Mouse (Mus musculus): ENCODE results near the gene Pced1b. TPM values are rescaled to one million over a fixed set of nuclear protein-coding genes. Genes with fewer than 3 reads are reported as not detected.
"Not testable (repeated sequence)": the region's sequence is repeated elsewhere in the genome, so short reads cannot be mapped to it uniquely, and the experiment has no call there.

The Pced1b gene
- polyA plus RNA-seq, 1 experiment from 2014 or later: 3.3 TPM

GRCm38 (mm10) chr15:97374085-97374844 is 127.4 kb downstream of the Pced1b start:
- H3K79me2 ChIP-seq (ENCODE audit: inconsistent target): peaks cover 5% of the 10 kb centered on the region; the same call in 1 of the 2 replicates
- H3K36me3 ChIP-seq (ENCODE audit: inconsistent target): no peaks in the 10 kb centered on the region
- H3K27ac ChIP-seq: peak overlapping the region; percentile 75
- WGBS (ENCODE audit: missing documents): 77% methylated on average over 8 of the region's 8 CpGs
- H3K4me3 ChIP-seq (ENCODE audit: inconsistent target): peak overlapping the region; percentile 8; the same call in 1 of the 2 replicates

GRCm38 (mm10) chr15:97374845-97375720 is 128.2 kb downstream of the Pced1b start:
- H3K36me3 ChIP-seq (ENCODE audit: inconsistent target): no peaks in the 10 kb centered on the region
- H3K27ac ChIP-seq: no peak overlapping the region
- WGBS (ENCODE audit: missing documents): 90% methylated on average over 14 of the region's 15 CpGs
- H3K79me2 ChIP-seq (ENCODE audit: inconsistent target): peaks cover 5% of the 10 kb centered on the region; the same call in 1 of the 2 replicates
- H3K4me3 ChIP-seq (ENCODE audit: inconsistent target): no peak overlapping the region

- 91% methylated on average over 7 of the region's 7 CpGs for WGBS (ENCODE audit: missing documents)
- Histone ChIP-seq H3K27ac (no peak overlapping the region), H3K79me2 (ENCODE audit: inconsistent target) (peaks cover 5% of the 10 kb centered on the region; the same call in 1 of the 2 replicates), H3K36me3 (ENCODE audit: inconsistent target) (no peaks in the 10 kb centered on the region), H3K4me3 (ENCODE audit: inconsistent target) (no peak overlapping the region)
Observed at GRCm38 (mm10) chr15:97376081-97376742, 129.3 kb downstream of the Pced1b start.

- peaks cover 5% of the 10 kb centered on the region; the same call in 1 of the 2 replicates for H3K79me2 ChIP-seq (ENCODE audit: inconsistent target)
- WGBS (ENCODE audit: missing documents): 93% methylated on average over 12 of the region's 19 CpGs
- H3K27ac ChIP-seq: no peak overlapping the region
- H3K4me3 ChIP-seq (ENCODE audit: inconsistent target): no peak overlapping the region
- no peaks in the 10 kb centered on the region for H3K36me3 ChIP-seq (ENCODE audit: inconsistent target)
Observed at GRCm38 (mm10) chr15:97376792-97377222, 129.9 kb downstream of the Pced1b start.

DNA sequence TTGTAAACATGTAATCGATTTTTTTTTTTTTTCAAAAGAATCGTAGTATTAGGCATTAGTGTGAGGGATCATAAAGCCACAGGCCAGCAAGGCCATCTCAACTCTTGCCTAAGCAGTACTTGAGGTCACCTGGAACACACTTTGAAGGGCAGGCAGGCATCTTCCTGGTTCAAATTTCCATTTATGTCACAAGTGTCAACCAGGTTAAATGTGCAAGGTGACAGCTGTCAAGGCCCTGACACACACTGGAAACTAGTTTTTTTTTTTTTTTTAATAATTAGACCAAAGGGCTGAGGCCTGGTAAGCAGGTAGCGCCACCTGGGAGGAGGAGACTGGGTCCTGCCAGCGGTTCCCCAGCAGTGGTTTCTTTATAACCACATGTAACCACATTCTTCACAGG is 131.2 kb downstream of the Pced1b start:
- H3K79me2 ChIP-seq (ENCODE audit: inconsistent target): no peaks in the 10 kb centered on the region; the same call in 1 of the 2 replicates
- no peak overlapping the region for H3K27ac ChIP-seq
- H3K36me3 ChIP-seq (ENCODE audit: inconsistent target): no peaks in the 10 kb centered on the region
- 89% methylated on average over 4 of the region's 4 CpGs for WGBS (ENCODE audit: missing documents)
- no peak overlapping the region for H3K4me3 ChIP-seq (ENCODE audit: inconsistent target)

DNA sequence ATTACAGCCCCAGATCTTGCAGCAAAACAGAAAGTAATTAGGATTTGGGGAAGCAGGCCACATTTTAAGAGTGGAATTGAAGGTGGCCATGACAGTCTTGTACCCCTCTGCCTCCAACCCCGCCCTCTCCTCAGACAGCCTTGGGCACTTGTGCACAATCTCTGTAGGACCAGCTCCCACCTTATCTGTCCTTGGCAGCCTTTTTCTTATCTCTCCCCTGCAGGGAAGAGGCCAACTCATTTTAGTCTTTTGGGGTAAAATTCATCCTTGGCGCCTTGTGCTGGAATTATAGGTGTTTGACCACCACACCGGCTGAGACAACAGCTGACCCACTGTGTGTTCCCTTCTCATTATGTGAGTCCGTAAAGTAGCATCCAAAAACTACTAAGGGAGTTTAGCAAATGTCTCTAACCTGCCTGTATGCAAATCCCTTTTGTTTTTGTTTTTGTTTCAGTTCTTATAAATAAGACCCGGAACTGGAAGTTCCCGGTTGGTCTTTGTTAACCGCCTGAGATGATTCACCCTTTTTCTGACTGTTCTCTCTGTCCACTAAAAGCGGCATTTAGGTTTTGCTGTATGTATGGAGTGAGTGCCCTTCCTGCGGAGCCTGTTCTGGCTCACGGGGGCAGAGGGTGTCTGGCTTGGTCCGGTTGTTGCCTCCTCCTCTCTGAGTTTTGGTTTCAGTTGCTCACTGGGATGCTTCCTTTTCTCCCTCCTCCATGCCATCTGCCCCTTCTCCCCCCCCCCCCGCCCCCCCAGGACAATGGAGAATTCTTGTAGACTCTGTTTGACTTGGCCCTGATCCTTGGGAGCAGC is 132.8 kb downstream of the Pced1b start:
- Histone ChIP-seq H3K4me3 (ENCODE audit: inconsistent target) (no peak overlapping the region), H3K27ac (no peak overlapping the region), H3K36me3 (ENCODE audit: inconsistent target) (no peaks in the 10 kb centered on the region), H3K79me2 (ENCODE audit: inconsistent target) (no peaks in the 10 kb centered on the region; the same call in 1 of the 2 replicates)
- 62% methylated on average over 12 of the region's 12 CpGs for WGBS (ENCODE audit: missing documents)

DNA sequence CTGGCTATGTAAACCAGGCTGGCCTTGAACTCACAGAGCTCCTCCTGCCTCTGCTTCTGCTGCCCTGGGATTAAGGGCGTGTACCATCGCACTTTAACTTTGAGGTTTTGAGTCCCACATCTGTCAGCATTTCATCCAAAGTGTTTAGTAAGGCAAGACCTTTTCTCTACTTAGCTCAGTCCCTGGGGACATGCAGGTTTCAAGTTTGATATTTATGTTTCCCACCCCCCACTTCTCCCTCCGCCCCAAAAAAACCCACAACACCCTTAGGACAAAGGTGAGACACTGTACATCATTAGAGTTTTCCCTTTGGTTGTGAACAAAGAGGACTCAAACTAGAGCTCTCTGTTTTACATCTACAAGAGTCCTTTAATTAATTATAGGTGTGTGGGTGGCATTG is 135.7 kb downstream of the Pced1b start:
- H3K4me3 ChIP-seq (ENCODE audit: inconsistent target): no peak overlapping the region
- 100% methylated on average over 3 of the region's 3 CpGs for WGBS (ENCODE audit: missing documents)
- H3K79me2 ChIP-seq (ENCODE audit: inconsistent target): no peaks in the 10 kb centered on the region; the same call in 1 of the 2 replicates
- H3K27ac ChIP-seq: no peak overlapping the region
- no peaks in the 10 kb centered on the region for H3K36me3 ChIP-seq (ENCODE audit: inconsistent target)

DNA sequence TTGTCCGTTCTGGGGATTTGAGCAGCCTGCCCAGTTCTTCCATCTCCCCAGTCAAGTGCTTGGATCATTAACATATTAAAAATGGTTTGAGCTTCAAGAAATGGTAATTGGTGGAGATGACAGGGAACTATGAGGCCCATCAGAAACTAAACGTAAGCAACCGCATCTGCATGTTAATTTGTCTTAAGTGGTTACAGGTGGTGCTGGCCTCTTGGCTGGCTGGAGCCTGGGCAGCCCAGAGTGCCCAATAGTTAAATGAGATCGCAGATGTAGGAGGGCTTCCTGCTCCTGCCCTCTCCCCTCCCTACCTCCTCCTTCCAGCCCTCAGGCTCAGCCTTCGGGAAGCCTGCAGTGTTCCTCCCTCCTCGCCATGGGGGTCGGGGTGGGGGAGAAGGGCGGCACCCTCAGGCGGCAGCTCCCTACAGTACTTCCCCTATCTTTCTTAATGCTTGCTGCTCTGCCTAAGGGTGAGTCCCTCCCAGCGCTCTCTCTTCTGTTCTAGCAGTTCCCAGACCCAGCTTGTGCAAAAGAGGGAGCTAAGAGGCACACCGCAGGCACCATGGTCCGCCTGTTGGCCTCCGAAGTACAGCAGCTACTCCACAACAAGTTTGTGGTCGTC is 136.7 kb downstream of the Pced1b start:
- Histone ChIP-seq H3K36me3 (ENCODE audit: inconsistent target) (no peaks in the 10 kb centered on the region), H3K79me2 (ENCODE audit: inconsistent target) (no peaks in the 10 kb centered on the region; the same call in 1 of the 2 replicates), H3K4me3 (ENCODE audit: inconsistent target) (no peak overlapping the region), H3K27ac (no peak overlapping the region)
- WGBS (ENCODE audit: missing documents): 97% methylated on average over 13 of the region's 14 CpGs

DNA sequence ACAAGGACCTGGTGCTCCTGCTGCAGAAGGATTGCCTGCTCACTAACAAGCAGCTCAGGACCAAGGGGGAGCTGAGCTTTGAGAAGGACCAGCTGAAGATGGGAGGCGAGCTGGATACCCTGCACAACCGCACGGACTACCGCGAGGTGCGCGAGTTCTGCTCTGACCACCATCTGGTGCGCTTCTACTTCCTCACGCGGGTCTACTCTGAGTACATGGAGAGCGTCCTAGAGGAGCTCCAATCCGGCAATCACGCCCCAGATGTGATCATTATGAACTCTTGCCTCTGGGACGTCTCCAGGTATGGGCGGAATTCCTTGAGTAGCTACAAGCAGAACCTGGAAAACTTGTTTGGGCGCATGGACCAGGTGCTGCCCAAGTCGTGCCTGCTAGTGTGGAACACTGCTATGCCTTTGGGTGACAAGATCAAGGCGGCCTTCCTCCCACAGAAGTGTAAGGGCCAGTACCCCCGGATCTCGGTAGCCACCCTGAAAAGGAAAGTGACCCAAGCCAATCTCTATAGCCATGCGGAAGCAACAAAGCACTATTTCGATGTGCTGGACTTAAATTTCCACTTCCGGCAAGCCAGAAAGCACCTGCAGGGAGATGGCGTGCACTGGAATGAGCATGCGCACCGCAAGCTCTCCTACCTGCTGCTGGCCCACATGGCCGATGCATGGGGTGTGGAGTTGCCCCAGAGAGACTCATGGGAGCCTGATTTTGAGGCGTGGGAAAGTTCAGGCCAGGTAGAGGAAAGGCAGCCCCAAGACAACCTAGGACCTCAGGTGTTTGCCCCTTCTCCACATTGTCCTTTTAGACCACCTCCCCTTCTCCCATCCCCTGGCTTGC is 137.5 kb downstream of the Pced1b start:
- H3K79me2 ChIP-seq (ENCODE audit: inconsistent target): no peaks in the 10 kb centered on the region; the same call in 1 of the 2 replicates
- H3K4me3 ChIP-seq (ENCODE audit: inconsistent target): no peak overlapping the region
- no peak overlapping the region for H3K27ac ChIP-seq
- H3K36me3 ChIP-seq (ENCODE audit: inconsistent target): no peaks in the 10 kb centered on the region
- WGBS (ENCODE audit: missing documents): 92% methylated on average over 27 of the region's 28 CpGs

GRCm38 (mm10) chr15:97385174-97385573 is 138.3 kb downstream of the Pced1b start:
- H3K4me3 ChIP-seq (ENCODE audit: inconsistent target); H3K36me3 ChIP-seq (ENCODE audit: inconsistent target); H3K79me2 ChIP-seq (ENCODE audit: inconsistent target); H3K27ac ChIP-seq: not testable (repeated sequence)
- WGBS (ENCODE audit: missing documents): 100% methylated on average over 8 of the region's 10 CpGs

DNA sequence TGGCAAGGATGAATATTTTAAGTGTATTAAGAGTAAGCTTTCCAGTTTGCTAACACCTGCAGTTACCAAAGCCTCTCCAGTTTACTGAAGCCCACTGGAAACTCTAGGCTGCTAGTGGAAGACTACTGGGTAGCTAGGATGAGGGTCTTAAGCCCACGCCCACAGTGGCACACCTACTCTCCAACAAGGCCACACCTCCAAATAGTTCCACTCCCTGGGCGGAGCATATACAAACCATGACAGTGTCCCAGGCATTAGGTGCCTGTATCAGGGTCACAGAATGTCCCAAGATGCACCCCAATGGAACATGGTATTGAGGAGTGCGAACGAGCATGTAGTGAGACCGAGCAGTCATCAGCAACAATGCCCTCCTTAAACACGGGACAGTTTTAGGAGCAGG is 140.9 kb downstream of the Pced1b start:
- no peaks in the 10 kb centered on the region for H3K36me3 ChIP-seq (ENCODE audit: inconsistent target)
- no peak overlapping the region for H3K27ac ChIP-seq
- no peak overlapping the region for H3K4me3 ChIP-seq (ENCODE audit: inconsistent target)
- 94% methylated on average over 6 of the region's 6 CpGs for WGBS (ENCODE audit: missing documents)
- no peaks in the 10 kb centered on the region for H3K79me2 ChIP-seq (ENCODE audit: inconsistent target)

DNA sequence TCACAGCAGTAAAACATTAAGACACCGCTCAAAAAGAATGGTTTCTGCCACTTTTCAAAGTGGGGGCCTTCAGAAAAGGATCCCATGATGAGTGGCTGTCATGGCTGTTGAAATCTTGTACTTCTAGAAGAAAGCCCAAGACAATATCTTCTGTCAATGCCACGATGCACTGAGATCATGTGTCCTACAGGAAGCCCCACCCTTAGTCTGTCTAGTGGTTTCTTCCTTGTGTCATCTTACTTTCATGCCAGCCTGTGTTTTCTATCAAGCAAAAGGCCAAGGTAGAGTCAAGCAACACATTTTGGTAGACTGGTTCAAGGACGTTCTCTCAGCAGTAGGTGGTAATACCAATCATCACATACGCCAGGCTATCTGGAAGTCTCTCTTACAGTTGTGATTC is 142.7 kb downstream of the Pced1b start:
- WGBS (ENCODE audit: missing documents): 86% methylated on average over 4 of the region's 4 CpGs
- Histone ChIP-seq H3K4me3 (ENCODE audit: inconsistent target) (no peak overlapping the region), H3K27ac (no peak overlapping the region), H3K36me3 (ENCODE audit: inconsistent target) (no peaks in the 10 kb centered on the region), H3K79me2 (ENCODE audit: inconsistent target) (no peaks in the 10 kb centered on the region)

- WGBS (ENCODE audit: missing documents): 92% methylated on average over 1 of the region's 2 CpGs
- H3K79me2 ChIP-seq (ENCODE audit: inconsistent target): no peaks in the 10 kb centered on the region
- H3K4me3 ChIP-seq (ENCODE audit: inconsistent target): no peak overlapping the region
- H3K36me3 ChIP-seq (ENCODE audit: inconsistent target): no peaks in the 10 kb centered on the region
- H3K27ac ChIP-seq: no peak overlapping the region
Observed at GRCm38 (mm10) chr15:97390778-97391177, 143.9 kb downstream of the Pced1b start.
